Mouse (Mus musculus): Measurements from ENCODE around the gene AI182371. TPM values are rescaled to one million over a fixed set of nuclear protein-coding genes. Genes with fewer than 3 reads are reported as not detected.

AI182371 gene
- 10 to 100 TPM; 18.0 to 41.6 TPM for total RNA-seq (2021)
- long read RNA-seq, experiment 1, transcript AI182371-207 (10 exons, 1,642 nt) = minor isoform, 22 of 66 reads
- long read RNA-seq, experiment 1, transcript AI182371-206 (10 exons, 1,680 nt) = major isoform, 27 of 66 reads
- long read RNA-seq, experiment 1, partial matches to known transcripts = 7 of 66 reads
- long read RNA-seq, experiment 1, other reads (novel, unspliced or antisense) = 10 of 66 reads
- long read RNA-seq, experiment 2, partial matches to known transcripts = 0 of 1 reads
- long read RNA-seq, experiment 2, other reads (novel, unspliced or antisense) = 0 of 1 reads

DNA sequence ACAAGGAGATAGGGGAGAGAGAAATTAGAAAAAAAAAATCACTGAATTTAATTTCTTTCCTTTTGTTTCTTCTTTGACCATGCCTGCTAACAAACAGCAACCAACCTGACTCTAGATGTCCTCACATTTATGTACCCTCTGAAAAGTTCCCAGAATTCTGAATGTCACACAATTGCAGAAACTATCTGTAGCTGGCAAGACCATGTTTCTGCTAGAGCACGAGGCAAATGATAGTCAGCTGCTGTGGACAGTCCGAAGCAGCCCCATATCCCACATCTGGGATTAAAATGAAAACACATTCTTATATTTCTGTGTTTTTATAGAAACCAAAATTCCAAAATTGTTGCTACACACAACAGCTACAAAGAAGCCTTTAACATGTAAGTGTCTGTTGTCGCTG is at the start of gene AI182371:
Gene AI182371, minus strand, starts transcription at position 101 of the 400 bp plus-strand sequence.
- DNase-seq = no peak

DNA sequence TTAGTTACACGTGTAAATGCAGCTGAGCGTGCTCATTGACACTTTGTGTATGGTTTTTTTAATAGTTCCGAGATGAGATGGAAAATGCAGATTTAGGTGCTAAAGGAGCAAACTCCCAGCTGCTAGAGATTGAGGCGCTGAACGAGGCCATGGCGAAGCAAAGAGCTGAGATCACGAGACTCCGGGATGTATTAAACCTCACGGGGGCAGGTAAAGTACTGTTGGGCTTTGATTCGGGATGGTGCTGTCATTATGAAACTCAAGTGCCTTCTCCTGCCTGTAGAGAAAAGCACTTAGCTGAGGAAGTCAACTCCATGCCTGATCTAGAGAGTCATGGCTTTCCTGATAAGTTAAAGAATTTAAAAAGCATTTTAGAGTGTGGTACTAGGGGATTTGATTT is 47.5 kb upstream of the AI182371 start:
- no peak for DNase-seq

- no peak for DNase-seq
These were observed 40.3 kb upstream of the AI182371 start for GRCm38 (mm10) chr2:35141673-35142072.

- no peak for DNase-seq
These were observed 37.2 kb upstream of the AI182371 start for GRCm38 (mm10) chr2:35138576-35138975.

DNA sequence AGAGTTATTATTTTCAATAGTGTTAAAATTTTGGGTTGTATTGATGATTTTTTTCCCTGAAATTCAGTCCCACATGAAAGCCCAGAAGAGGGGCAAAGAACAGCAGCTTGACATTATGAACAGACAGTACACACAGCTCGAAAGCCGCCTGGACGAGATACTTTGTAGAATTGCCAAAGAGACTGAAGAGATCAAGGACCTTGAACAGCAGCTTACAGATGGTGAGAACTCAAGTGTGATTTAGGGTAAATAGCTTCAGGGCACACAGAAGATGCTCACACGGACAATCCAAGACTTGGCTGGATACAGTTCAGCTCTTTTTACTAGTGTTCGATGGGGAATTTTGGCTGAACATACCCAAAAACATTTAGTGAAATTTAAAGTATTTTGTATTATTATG is 32.5 kb upstream of the AI182371 start:
- no peak for DNase-seq

- DNase-seq = no peak
These were observed 31.3 kb upstream of the AI182371 start for GRCm38 (mm10) chr2:35132662-35133055.

DNA sequence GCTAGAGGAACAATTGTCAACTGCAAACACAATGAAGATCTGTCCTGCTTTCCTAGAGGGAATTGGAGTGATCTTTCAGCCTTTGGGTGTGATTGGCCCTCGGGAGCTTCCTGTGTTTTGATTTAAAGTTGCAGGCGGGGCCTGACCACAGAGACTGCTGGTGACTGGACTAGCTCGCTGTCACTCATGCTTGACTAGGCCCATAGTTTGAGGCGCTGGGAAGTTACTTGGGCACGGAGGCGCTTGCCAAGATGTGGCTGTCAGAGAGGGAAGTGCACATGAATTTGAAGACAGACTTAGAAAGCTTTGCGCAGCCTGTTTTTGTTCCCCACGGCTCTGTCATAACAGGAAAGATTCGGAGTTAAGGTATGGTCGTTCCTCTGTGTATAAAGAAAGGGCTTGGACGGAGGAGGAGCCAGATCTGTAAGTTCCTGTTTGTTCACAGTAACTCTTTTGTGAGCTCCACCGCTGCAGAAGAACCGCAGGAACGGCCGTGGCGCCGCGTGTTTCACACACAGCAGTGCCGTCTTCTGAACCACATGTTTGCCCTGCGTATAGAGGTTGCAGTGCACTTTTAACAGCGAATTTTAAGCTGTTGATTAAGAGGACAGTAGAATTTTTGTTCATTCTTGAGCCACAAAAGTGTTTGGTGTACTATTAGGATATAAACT is 30.8 kb upstream of the AI182371 start:
- DNase-seq = peak; percentile 96

- DNase-seq = no peak
These were observed 30.1 kb upstream of the AI182371 start for GRCm38 (mm10) chr2:35131491-35131890.

DNA sequence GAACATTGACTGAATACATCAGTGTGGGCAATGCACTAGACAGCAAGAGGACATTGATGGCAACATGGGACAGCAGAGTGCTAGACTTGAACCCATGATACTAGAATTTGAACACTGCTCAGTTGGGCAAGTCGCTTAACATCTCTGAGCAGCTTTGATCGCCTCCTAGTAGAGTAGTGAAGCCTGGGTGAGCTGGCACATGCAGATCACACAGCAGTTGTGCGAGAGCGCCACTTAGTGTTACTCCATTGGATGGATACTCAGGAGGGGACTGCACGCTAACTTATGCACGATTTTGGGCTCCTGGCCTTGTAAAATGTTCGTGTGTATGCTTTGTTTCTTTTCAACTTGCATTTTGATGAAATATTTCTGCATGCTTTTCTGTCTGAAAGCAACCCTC is 23.4 kb upstream of the AI182371 start:
- DNase-seq = no peak

DNA sequence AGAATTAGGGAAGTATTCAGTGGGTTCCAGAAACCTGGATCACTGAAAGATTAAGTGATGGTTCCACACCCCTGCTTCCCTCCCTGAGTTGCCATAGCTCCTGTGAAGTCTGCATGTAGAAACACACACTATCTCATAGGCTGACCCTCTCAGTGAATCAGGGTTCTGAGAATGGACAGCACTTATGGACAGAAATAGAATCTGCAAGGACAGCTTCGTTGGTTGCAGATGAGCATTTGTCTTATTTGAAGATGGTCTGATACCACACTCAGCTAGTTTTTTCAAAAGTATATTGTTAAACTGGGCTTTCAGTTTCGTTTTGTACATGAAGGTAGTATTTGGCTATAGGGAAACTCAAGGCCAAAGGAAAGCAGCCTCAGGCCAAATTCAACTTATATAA is 9.2 kb upstream of the AI182371 start:
- DNase-seq = no peak

GRCm38 (mm10) chr2:35109924-35110304 is 8.6 kb upstream of the AI182371 start:
- DNase-seq = no peak

- peak; percentile 97 for DNase-seq
These were observed 8.0 kb upstream of the AI182371 start, which contains the start of gene Cntrl for GRCm38 (mm10) chr2:35109141-35109923. Gene Cntrl (plus strand): TSS chr2:35109492.

GRCm38 (mm10) chr2:35108712-35109111 is 7.4 kb upstream of the AI182371 start:
- peak; percentile 46 for DNase-seq

DNA sequence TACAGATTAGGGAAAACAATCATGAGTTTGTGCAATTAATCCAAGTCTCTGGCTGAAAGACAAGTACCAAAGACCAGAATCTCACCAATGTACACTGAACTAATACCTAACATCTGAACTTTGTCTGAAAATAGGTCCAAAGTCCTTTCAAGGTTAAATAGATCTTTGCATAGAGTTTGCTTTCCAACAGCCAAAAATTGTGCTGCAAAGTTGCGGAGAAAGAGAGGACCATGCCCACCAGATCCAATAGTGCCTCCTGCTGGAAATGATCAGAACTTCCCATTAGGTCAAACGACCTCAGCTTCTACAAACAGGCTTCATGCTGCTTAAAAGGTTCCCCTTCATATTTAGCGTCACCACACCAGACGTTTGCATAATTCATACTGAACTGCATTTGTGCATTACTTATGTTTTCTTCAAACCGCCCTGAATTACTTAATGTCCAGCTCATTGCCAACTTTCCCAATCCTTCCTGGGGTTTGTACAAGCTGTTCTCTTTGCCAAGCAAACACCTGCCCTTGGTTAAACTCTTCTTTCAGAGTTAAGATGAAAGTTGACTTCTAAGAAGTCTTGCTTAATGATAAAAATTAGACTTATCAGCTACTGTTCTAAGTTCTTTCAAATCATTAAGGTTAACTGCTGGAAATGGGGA is 6.8 kb upstream of the AI182371 start:
- peak; percentile 35 for DNase-seq

DNA sequence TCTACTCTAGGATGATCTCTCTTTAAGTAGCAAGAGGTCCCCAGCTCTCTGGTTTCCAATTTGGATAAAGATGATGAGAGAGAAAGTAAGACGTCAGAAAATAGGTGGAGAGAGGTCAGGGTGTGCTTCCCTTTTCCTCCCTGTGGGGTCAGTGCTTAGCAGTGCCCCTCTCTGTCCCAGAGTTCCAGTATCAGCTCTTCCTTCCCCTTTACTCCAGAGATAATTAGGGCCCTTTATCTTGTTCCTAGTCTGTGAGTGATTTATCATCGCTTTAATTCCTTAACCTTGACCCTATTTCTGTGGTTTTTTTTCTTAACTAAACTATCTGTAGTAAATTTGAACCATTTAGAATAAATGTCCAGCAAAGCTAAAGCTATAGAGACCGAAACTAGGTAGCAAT is 3.5 kb upstream of the AI182371 start:
- DNase-seq = no peak

- DNase-seq = no peak
These were observed 2.2 kb upstream of the AI182371 start for GRCm38 (mm10) chr2:35103558-35103957.

- no peak for DNase-seq
These were observed 1.4 kb upstream of the AI182371 start for GRCm38 (mm10) chr2:35102777-35103176.

- DNase-seq = no peak
These were observed 814 bp downstream of the AI182371 start for GRCm38 (mm10) chr2:35100529-35100928.

DNA sequence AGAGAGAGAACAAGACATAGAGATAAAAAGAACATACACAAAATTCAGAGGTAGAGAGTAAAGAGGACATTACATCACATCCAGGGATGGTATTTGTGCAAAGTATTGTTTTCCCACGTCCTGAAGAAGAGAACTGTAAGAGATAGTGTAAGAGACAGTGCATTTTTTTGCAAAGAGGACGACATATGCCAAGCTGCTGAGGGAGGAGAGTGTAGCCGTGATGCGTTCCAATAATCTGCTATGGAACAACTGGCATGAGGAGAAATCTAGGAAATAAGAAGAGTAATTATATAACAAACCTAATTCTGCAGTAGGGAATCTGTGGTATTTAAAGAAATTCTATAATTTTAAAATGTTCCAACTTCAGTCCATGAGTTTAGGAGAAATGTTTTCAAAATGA is 13.9 kb downstream of the AI182371 start:
- DNase-seq = no peak

DNA sequence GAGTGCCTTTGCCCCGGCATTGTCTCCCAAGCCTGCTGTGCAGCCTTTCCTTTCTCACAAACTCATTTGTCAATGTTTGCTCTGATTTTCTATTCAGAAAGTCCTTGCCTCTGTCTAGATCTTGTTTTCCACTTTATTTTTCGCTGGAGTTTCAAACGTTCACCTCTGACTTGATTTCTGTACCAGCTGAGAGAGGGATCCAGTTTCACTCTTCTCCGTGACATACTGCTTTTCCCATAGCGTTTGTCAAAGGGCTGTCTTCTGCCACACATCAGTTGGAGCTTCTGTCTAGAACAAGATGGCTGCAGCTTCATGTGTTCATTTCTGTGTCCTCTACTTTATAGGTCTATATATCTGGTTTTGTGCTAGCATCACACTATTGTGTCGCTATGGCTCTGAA is 22.2 kb downstream of the AI182371 start:
- no peak for DNase-seq

DNA sequence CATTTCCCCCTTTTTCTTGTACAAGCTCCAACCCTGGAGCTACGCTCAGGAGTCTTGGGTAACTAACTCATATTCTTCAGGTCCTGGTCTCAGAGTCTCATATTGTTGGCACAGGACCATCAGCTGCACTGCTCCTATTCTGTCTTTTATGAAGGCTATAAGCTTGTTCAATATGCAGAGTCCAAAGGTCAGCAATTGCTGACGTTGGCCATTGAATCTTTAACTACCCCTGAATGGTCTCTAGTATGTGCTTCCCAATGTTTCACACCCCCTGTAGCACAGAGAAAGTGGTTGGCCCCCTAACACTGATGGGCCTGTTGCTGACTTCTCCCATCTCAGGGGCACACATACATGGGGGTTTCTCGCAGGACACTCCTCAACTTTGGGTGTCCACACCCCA is 27.0 kb downstream of the AI182371 start:
- no peak for DNase-seq

- DNase-seq = no peak
These were observed 28.8 kb downstream of the AI182371 start for GRCm38 (mm10) chr2:35072547-35072946.

DNA sequence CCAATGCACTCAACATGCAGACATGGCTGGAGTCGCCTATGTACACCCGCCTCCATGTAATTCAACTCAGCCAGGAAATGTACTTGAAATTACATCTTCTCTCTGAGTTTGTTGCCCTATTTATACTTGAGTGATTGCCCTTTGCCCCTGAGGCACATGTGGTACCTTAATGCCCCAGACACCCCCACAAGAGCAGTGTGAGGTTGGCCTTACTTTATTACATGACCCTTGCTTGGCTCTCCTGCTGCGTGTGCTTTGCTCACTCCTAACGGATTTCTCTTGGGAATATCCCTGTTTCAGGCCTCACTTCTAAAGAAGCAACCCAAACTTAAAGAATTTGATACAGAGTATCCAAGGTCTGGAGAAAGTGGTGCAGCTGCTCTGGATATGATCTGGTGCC is 31.1 kb downstream of the AI182371 start:
- no peak for DNase-seq
